Mouse (Mus musculus): Measurements from ENCODE around the gene Bnip3. TPM values are rescaled to one million over a fixed set of nuclear protein-coding genes. Genes with fewer than 3 reads are reported as not detected.

Bnip3 gene
- polyA plus RNA-seq, 3 experiments from 2014 or later, result 3.2 to 17.6 (median 14.4) TPM

GRCm38 (mm10) chr7:138843421-138843820 lies 65.9 kb downstream of the Bnip3 start:
- ATAC-seq, result no peak

DNA sequence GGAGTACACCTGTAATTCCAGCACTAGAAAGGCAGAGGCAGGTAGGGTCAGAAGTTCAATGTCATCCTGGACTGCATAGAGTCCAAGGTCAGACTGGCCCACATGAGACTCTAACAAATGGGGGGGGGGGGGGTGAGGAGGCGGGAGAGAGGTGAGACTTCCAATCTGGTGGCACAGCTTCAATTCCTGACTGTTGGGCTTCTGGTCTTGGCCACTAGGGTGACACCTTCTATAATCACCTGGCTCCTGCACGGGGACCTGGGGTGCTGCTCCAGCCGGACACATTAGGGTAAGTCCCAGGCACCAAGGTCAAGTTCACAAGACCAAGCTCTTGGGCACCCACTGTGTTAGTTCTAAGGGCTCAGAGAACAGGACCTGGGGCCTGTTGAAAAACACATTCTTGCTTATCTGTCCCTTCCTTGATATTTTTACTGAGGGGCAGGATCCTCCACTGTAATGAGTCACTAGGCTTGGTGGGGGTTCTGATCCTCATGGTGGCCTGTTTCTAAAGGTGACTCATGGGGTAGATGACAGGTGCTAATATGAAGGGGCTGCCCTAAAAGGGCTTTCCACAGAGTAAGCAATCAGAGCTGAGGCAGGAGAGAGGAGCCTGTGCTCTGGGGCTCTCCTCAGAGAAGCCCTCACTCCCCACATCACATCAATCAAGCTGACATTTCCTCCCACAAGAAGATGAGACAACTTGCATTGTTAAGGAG lies 67.7 kb downstream of the Bnip3 start:
- ATAC-seq, result no peak

Other genes starting within 250 kb of the Bnip3 start
- 10 to 100 TPM; 15.2 to 17.5 (median 16.9) TPM for gene Ppp2r2d, start 63.4 kb downstream of the Bnip3 start, polyA plus RNA-seq (2017; shearing (Covaris generic))
- 10 to 100 TPM in 2 of 3 experiments, 1 to 10 TPM in 1; 7.0 to 29.2 (median 24.1) TPM for gene Mapk1ip1, start 63.2 kb downstream of the Bnip3 start, polyA plus RNA-seq (2017; shearing (Covaris generic))
- gene Jakmip3, start 31.2 kb upstream of the Bnip3 start, polyA plus RNA-seq (2017; shearing (Covaris generic)), result under 1 TPM in 2 of 3 experiments, not detected in 1; 0.09 to 0.33 TPM
- gene Dpysl4, start 176.5 kb upstream of the Bnip3 start, polyA plus RNA-seq (2017; shearing (Covaris generic)), result under 1 TPM in 1 of 3 experiments, not detected in 2; 0.09 TPM